Mouse (Mus musculus): Measurements from ENCODE around the gene Olfr976. TPM values are rescaled to one million over a fixed set of nuclear protein-coding genes. Genes with fewer than 3 reads are reported as not detected.
"Not testable (repeated sequence)": the region's sequence is repeated elsewhere in the genome, so short reads cannot be mapped to it uniquely, and the experiment has no call there.

Olfr976 gene
- polyA plus RNA-seq (2015; fragmentation: Nextera tagmentation; extraction: Ambion mirVana) = 0.09 TPM in 1 of 2 replicates, not detected in the other

DNA sequence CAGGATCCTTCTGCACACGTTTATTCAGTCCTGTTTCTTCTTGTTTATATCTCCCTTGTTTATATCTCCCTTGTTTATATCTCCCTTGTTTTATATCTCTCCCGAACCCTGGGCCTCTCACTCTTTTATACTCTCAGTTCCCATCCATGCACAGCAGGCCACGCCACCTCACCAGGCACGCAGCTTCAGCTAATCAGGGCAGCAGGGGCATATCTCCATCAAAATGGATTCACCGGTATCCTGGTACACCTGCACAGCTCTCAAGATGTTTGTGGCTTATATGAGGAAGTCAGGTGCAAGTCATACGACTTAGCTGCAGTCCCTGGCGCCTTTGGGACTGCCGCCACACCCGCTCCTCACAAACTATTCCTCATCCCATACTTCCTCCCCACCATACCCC, at the start of gene Olfr976:
Gene Olfr976 (minus strand): TSS at position 101 of the 400 bp plus-strand sequence.
- not testable (repeated sequence) for H3K36me3 ChIP-seq; H3K4me3 ChIP-seq (replicated peaks); H3K27me3 ChIP-seq; H3K9ac ChIP-seq; H3K4me1 ChIP-seq; H3K9me3 ChIP-seq (replicated peaks); H3K4me2 ChIP-seq (replicated peaks); H3K27ac ChIP-seq (replicated peaks); ATAC-seq (ENCODE audit: insufficient number of reproducible peaks, low FRiP score, low TSS enrichment, low read depth)
- WGBS = 83% methylated on average over 7 of the region's 9 CpGs

- H3K4me1 ChIP-seq = no peaks in the 10 kb centered on the region
- no peaks in the 10 kb centered on the region for H3K27me3 ChIP-seq
- no peak within 1 kb of the TSS for H3K27ac ChIP-seq (replicated peaks)
- H3K9ac ChIP-seq = no peak within 1 kb of the TSS
- 77% methylated on average over 1 of the region's 1 CpGs for WGBS
- no peak within 1 kb of the TSS for H3K4me2 ChIP-seq (replicated peaks)
- H3K36me3 ChIP-seq = no peaks in the 10 kb centered on the region
- H3K9me3 ChIP-seq (replicated peaks) = no peaks in the 10 kb centered on the region
- no peak for ATAC-seq (ENCODE audit: insufficient number of reproducible peaks, low FRiP score, low TSS enrichment, low read depth)
- no peak within 1 kb of the TSS for H3K4me3 ChIP-seq (replicated peaks)
Measured at GRCm38 (mm10) chr9:40009482-40009881, 48.5 kb upstream of the Olfr976 start, which contains the start of gene Olfr980. TSS of gene Olfr980 (minus strand) at chr9:40009582.

GRCm38 (mm10) chr9:40003365-40003764, 42.4 kb upstream of the Olfr976 start, which contains the start of gene Olfr979:
TSS of gene Olfr979 (minus strand) at chr9:40003465.
- no peak for ATAC-seq (ENCODE audit: insufficient number of reproducible peaks, low FRiP score, low TSS enrichment, low read depth)

DNA sequence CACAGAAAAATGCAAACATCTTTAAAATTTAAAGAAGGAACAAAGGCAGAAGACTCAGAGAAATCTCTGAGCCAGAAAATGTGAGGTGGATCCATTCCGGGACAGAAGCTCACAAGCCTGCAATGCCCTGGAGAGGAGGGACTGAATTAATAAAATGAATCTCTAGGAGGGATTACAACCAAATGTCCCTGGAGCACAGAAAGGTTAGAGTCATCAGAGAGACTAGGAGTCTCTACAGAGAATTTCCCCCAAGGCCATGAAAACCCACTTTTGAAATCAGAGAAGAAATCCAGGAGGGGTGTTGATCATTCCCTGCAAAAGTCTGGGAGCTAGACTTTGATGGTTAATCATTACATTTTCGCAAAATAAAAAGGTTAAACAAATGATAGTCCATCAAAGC, 30.9 kb upstream of the Olfr976 start, which contains the start of gene Olfr978:
Gene Olfr978 (plus strand): TSS at position 301 of the 400 bp plus-strand sequence.
- Histone ChIP-seq H3K4me3 (replicated peaks) (no peak within 1 kb of the TSS), H3K4me2 (replicated peaks) (no peak within 1 kb of the TSS), H3K27ac (replicated peaks) (no peak within 1 kb of the TSS), H3K36me3 (no peaks in the 10 kb centered on the region), H3K4me1 (no peaks in the 10 kb centered on the region), H3K9me3 (replicated peaks) (no peaks in the 10 kb centered on the region), H3K27me3 (no peaks in the 10 kb centered on the region), H3K9ac (no peak within 1 kb of the TSS)
- ATAC-seq (ENCODE audit: insufficient number of reproducible peaks, low FRiP score, low TSS enrichment, low read depth) = no peak
- WGBS = 59% methylated on average over 2 of the region's 2 CpGs

More at GRCm38 (mm10) chr9:40003365-40003764, 42.4 kb upstream of the Olfr976 start, which contains the start of gene Olfr979:
- H3K4me1 ChIP-seq = no peaks in the 10 kb centered on the region
- H3K9ac ChIP-seq = no peak within 1 kb of the TSS
- H3K9me3 ChIP-seq (replicated peaks) = no peaks in the 10 kb centered on the region
- no peaks in the 10 kb centered on the region for H3K27me3 ChIP-seq
- no peak within 1 kb of the TSS for H3K4me3 ChIP-seq (replicated peaks)
- no peak within 1 kb of the TSS for H3K4me2 ChIP-seq (replicated peaks)
- no peak within 1 kb of the TSS for H3K27ac ChIP-seq (replicated peaks)
- WGBS = 90% methylated on average over 1 of the region's 1 CpGs
- no peaks in the 10 kb centered on the region for H3K36me3 ChIP-seq

GRCm38 (mm10) chr9:39976581-39977145, 15.7 kb upstream of the Olfr976 start:
- H3K27me3 ChIP-seq; H3K36me3 ChIP-seq; H3K27ac ChIP-seq (replicated peaks); H3K9ac ChIP-seq; H3K9me3 ChIP-seq (replicated peaks); H3K4me3 ChIP-seq (replicated peaks); H3K4me2 ChIP-seq (replicated peaks); ATAC-seq (ENCODE audit: insufficient number of reproducible peaks, low FRiP score, low TSS enrichment, low read depth); H3K4me1 ChIP-seq: not testable (repeated sequence)
- 81% methylated on average over 1 of the region's 1 CpGs for WGBS

DNA sequence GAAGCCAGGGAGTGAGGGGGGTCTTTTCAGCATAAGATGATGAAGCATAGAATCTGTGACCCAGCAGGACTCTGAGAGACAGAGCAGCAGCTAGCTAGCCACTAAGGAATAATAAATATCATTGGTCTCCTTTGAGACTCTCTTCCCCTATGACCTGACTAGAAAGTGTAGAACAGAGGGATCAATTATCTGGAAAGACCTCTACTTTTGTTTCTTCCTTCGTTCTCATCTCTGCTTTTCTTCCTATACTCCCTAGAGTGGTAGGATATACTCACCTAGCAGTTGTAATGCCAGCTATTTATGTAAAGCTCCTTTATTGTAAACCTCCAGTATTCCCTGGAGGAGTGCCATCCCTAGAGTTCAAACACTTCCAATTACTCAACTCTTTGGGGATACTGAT, 9.0 kb downstream of the Olfr976 start, which contains the start of gene Olfr975:
Gene Olfr975 (minus strand): TSS at position 101 of the 400 bp plus-strand sequence.
- 67% methylated on average over 1 of the region's 1 CpGs for WGBS
- Histone ChIP-seq H3K4me3 (replicated peaks) (no peak within 1 kb of the TSS), H3K27ac (replicated peaks) (no peak within 1 kb of the TSS), H3K4me2 (replicated peaks) (no peak within 1 kb of the TSS), H3K9ac (no peak within 1 kb of the TSS), H3K4me1 (no peaks in the 10 kb centered on the region), H3K9me3 (replicated peaks) (no peaks in the 10 kb centered on the region), H3K27me3 (no peaks in the 10 kb centered on the region), H3K36me3 (no peaks in the 10 kb centered on the region)
- ATAC-seq (ENCODE audit: insufficient number of reproducible peaks, low FRiP score, low TSS enrichment, low read depth) = no peak

DNA sequence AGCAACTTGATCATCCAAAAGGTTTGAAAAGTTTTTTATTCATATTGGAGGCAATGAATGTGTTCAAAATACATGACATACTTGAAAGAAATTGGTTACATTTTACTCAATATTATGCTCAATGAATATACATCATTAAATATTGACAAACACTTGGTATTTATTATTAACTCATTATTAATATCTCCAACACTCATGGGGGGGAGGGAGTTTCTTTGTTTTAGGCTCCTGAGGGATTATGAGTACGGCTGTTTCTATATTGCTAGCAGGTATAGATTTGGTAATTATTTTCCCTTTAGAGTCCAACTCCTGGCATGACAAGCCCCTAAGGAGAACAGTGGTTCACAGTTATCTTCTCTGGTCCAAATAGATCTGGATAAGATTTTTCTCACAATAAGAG, 23.7 kb downstream of the Olfr976 start, which contains the start of gene Olfr974:
Gene Olfr974 (plus strand): TSS at position 301 of the 400 bp plus-strand sequence.
- no peak within 1 kb of the TSS for H3K4me2 ChIP-seq (replicated peaks)
- H3K27ac ChIP-seq (replicated peaks) = no peak within 1 kb of the TSS
- no peak within 1 kb of the TSS for H3K4me3 ChIP-seq (replicated peaks)
- no peaks in the 10 kb centered on the region for H3K27me3 ChIP-seq
- H3K4me1 ChIP-seq = no peaks in the 10 kb centered on the region
- H3K36me3 ChIP-seq = no peaks in the 10 kb centered on the region
- WGBS = 80% methylated on average over 1 of the region's 1 CpGs
- H3K9ac ChIP-seq = no peak within 1 kb of the TSS
- ATAC-seq (ENCODE audit: insufficient number of reproducible peaks, low FRiP score, low TSS enrichment, low read depth) = no peak
- H3K9me3 ChIP-seq (replicated peaks) = no peaks in the 10 kb centered on the region

DNA sequence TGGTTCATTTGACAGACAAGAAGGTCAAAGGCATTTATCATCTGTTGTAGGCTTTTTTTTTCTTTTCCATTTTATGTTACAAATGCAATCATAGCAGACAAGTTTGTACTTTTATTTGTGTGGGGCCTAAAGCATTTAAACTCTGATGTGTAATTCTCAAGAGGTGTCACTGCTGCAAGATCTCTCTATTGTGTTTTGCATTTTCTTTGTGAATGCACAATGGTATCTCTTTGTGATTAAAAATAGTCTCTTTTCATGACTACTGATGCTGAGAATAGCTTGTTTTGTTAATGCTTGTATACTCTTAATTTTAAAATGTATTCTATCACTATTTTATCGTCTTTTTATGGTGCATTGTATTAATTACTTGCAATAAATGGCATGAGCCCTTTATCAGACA, 32.1 kb downstream of the Olfr976 start:
- H3K4me1 ChIP-seq; ATAC-seq (ENCODE audit: insufficient number of reproducible peaks, low FRiP score, low TSS enrichment, low read depth); H3K4me2 ChIP-seq (replicated peaks); H3K36me3 ChIP-seq; H3K9me3 ChIP-seq (replicated peaks); H3K9ac ChIP-seq; H3K27me3 ChIP-seq; H3K27ac ChIP-seq (replicated peaks); H3K4me3 ChIP-seq (replicated peaks): not testable (repeated sequence)
- WGBS = 65% methylated on average over 1 of the region's 1 CpGs

GRCm38 (mm10) chr9:39927975-39928836, 32.7 kb downstream of the Olfr976 start:
- H3K27me3 ChIP-seq; H3K4me1 ChIP-seq; H3K4me2 ChIP-seq (replicated peaks); H3K4me3 ChIP-seq (replicated peaks); ATAC-seq (ENCODE audit: insufficient number of reproducible peaks, low FRiP score, low TSS enrichment, low read depth); H3K27ac ChIP-seq (replicated peaks); H3K9ac ChIP-seq; H3K36me3 ChIP-seq; H3K9me3 ChIP-seq (replicated peaks): not testable (repeated sequence)
- no CpG with 5 or more reads among the region's 4 CpGs for WGBS

DNA sequence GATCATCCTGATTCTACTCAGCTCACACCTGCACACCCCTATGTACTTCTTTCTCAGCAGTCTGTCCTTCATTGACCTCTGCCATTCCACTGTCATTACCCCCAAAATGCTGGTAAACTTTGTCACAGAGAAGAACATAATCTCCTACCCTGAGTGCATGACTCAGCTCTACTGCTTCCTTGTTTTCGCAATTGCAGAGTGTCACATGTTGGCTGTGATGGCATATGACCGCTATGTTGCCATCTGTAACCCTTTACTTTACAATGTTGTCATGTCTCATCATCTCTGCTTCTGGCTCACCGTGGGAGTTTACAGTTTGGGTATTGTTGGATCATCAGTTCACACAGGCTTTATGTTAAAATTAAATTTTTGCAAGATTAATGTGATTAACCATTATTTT, 51.0 kb downstream of the Olfr976 start:
- H3K9ac ChIP-seq = no peak overlapping the region
- no peak overlapping the region for H3K27ac ChIP-seq (replicated peaks)
- ATAC-seq (ENCODE audit: insufficient number of reproducible peaks, low FRiP score, low TSS enrichment, low read depth) = no peak
- H3K36me3 ChIP-seq = no peaks in the 10 kb centered on the region
- no peaks in the 10 kb centered on the region for H3K9me3 ChIP-seq (replicated peaks)
- WGBS = 82% methylated on average over 3 of the region's 3 CpGs
- no peak overlapping the region for H3K4me2 ChIP-seq (replicated peaks)
- no peak overlapping the region for H3K4me3 ChIP-seq (replicated peaks)
- H3K4me1 ChIP-seq = no peaks in the 10 kb centered on the region
- H3K27me3 ChIP-seq = no peaks in the 10 kb centered on the region

- Histone ChIP-seq H3K27me3 (no peaks in the 10 kb centered on the region), H3K36me3 (no peaks in the 10 kb centered on the region), H3K4me3 (replicated peaks) (no peak within 1 kb of the TSS), H3K4me1 (no peaks in the 10 kb centered on the region), H3K27ac (replicated peaks) (no peak within 1 kb of the TSS), H3K9me3 (replicated peaks) (no peaks in the 10 kb centered on the region), H3K9ac (no peak within 1 kb of the TSS), H3K4me2 (replicated peaks) (no peak within 1 kb of the TSS)
- ATAC-seq (ENCODE audit: insufficient number of reproducible peaks, low FRiP score, low TSS enrichment, low read depth) = no peak
- WGBS = 59% methylated on average over 2 of the region's 2 CpGs
Measured at GRCm38 (mm10) chr9:39907036-39907435, 53.9 kb downstream of the Olfr976 start, which contains the start of gene Olfr229. TSS of gene Olfr229 (plus strand) at chr9:39907336.

Measured in embryonic facial prominence, embryonic 15.5 days (tissue).